Mouse (Mus musculus) brain, embryonic 14.5 days (tissue): ENCODE measurements around the gene Cramp1l. TPM values are rescaled to one million over a fixed set of nuclear protein-coding genes. Genes with fewer than 3 reads are reported as not detected.

Source experiments
- DNase-seq: peaks from one replicate; pipeline ENCODE4 v3.0.0-alpha.2; 2011; ENCODE audit warnings: low read depth
- CTCF ChIP-seq: fragments of 200-500 bp; IDR thresholded peaks from 2 replicates; pipeline ENCODE4 v1.5.1; 2012; ENCODE audit warnings: inconsistent platforms, mild to moderate bottlenecking, moderate library complexity, borderline replicate concordance; ENCODE audit not compliant: insufficient read depth, insufficient read length; ENCODE audit errors: extremely low read depth
- POLR2A ChIP-seq: fragments of 200-500 bp; IDR thresholded peaks from 2 replicates; pipeline ENCODE4 v1.6.1; 2012; ENCODE audit warnings: mild to moderate bottlenecking, inconsistent platforms, borderline replicate concordance; ENCODE audit not compliant: poor library complexity, insufficient read depth, insufficient read length, severe bottlenecking; ENCODE audit errors: extremely low read depth
- polyA plus RNA-seq: library from polyadenylated mRNA; depleted of rRNA; stranded (reverse); fragments of >200 nt; gene quantifications from 2 replicates; pipeline ENCODE4 v1.2.3, GENCODE M21; 2012; rRNA removed

Cramp1l gene
- polyA plus RNA-seq: 31.4 and 31.9 TPM in 2 replicates

- TF ChIP-seq POLR2A (peak; percentile 77), CTCF (no peak)
- peak; percentile 100 for DNase-seq
These were observed at the start of gene Cramp1l, which contains the start of gene Ift140 for GRCm38 (mm10) chr17:25015655-25016291. Gene Cramp1l, minus strand, starts transcription at chr17:25015788. Gene Ift140, plus strand, starts transcription at chr17:25016085.

GRCm38 (mm10) chr17:25065189-25065588 is 49.6 kb upstream of the Cramp1l start:
- DNase-seq: no peak
- TF ChIP-seq POLR2A: no peak

- TF ChIP-seq POLR2A (no peak), CTCF (no peak)
- DNase-seq: peak; percentile 12
These were observed 48.8 kb upstream of the Cramp1l start for GRCm38 (mm10) chr17:25064351-25064750.

GRCm38 (mm10) chr17:25063872-25064271 is 48.3 kb upstream of the Cramp1l start:
- no peak for DNase-seq
- TF ChIP-seq CTCF (no peak), POLR2A (no peak)

- no peak for TF ChIP-seq POLR2A
- no peak for TF ChIP-seq CTCF
- no peak for DNase-seq
These were observed 47.7 kb upstream of the Cramp1l start for GRCm38 (mm10) chr17:25063261-25063660.

GRCm38 (mm10) chr17:25057041-25057440 is 41.5 kb upstream of the Cramp1l start:
- no peak for DNase-seq

GRCm38 (mm10) chr17:25053274-25053673 is 37.7 kb upstream of the Cramp1l start:
- TF ChIP-seq POLR2A (no peak), CTCF (no peak)
- no peak for DNase-seq

More at GRCm38 (mm10) chr17:25057041-25057440, 41.5 kb upstream of the Cramp1l start:
- TF ChIP-seq POLR2A (no peak), CTCF (no peak)

- DNase-seq: no peak
- TF ChIP-seq POLR2A: no peak
- TF ChIP-seq CTCF: no peak
These were observed 31.6 kb upstream of the Cramp1l start for GRCm38 (mm10) chr17:25047143-25047542.

- no peak for DNase-seq
- no peak for TF ChIP-seq CTCF
- no peak for TF ChIP-seq POLR2A
These were observed 29.7 kb upstream of the Cramp1l start for GRCm38 (mm10) chr17:25045281-25045680.

- no peak for TF ChIP-seq POLR2A
- no peak for TF ChIP-seq CTCF
- no peak for DNase-seq
These were observed 29.3 kb upstream of the Cramp1l start for GRCm38 (mm10) chr17:25044879-25045278.

GRCm38 (mm10) chr17:25036183-25036582 is 20.6 kb upstream of the Cramp1l start:
- TF ChIP-seq POLR2A (no peak), CTCF (peak; percentile 27; the same call in 1 of the 2 replicates)
- DNase-seq: peak; percentile 1
